Mouse (Mus musculus) cerebellum, postnatal 25 days (tissue): ENCODE data around the gene Wdr83os.
A peak's percentile ranks its signal among the peaks of the same experiment; 100 is the strongest.
"Not testable (repeated sequence)": the region's sequence is repeated elsewhere in the genome, so short reads cannot be mapped to it uniquely, and the experiment has no call there.

Experiments used
- DNase-seq, 2 experiments: peaks; one replicate each; pipeline ENCODE4 v3.0.0; 2021; ENCODE audit warnings: mixed read lengths in 2 of 2

Wdr83os gene

GRCm38 (mm10) chr8:85073041-85073612, 7.4 kb upstream of the Wdr83os start:
- no peak for DNase-seq

- DNase-seq: no peak
Observed at GRCm38 (mm10) chr8:85074167-85074566, 6.4 kb upstream of the Wdr83os start.

- DNase-seq: no peak
Observed at GRCm38 (mm10) chr8:85074617-85075016, 5.9 kb upstream of the Wdr83os start.

GRCm38 (mm10) chr8:85076001-85076400, 4.5 kb upstream of the Wdr83os start:
- peak; percentile 63 to 78 for DNase-seq

- peak; percentile 77 to 86 for DNase-seq
Observed at GRCm38 (mm10) chr8:85076993-85077392, 3.5 kb upstream of the Wdr83os start.

GRCm38 (mm10) chr8:85080214-85080531, 367 bp upstream of the Wdr83os start:
- no peak for DNase-seq

- no peak for DNase-seq
Observed at GRCm38 (mm10) chr8:85081216-85081555, 646 bp downstream of the Wdr83os start, which contains the start of gene Wdr83. Gene Wdr83, minus strand, starts transcription at chr8:85081306.

- not testable (repeated sequence) for DNase-seq
Observed at GRCm38 (mm10) chr8:85082169-85082568, 1.6 kb downstream of the Wdr83os start.

GRCm38 (mm10) chr8:85083108-85083813, 2.7 kb downstream of the Wdr83os start, which contains the start of gene Man2b1:
Gene Man2b1, plus strand, starts transcription at chr8:85083270.
- peak; percentile 85 to 92 for DNase-seq

- no peak for DNase-seq
Observed at GRCm38 (mm10) chr8:85084633-85085032, 4.1 kb downstream of the Wdr83os start.

- no peak for DNase-seq
Observed at GRCm38 (mm10) chr8:85086238-85086637, 5.7 kb downstream of the Wdr83os start.

- no peak for DNase-seq
Observed at GRCm38 (mm10) chr8:85088771-85089170, 8.2 kb downstream of the Wdr83os start.

- DNase-seq: no peak
Observed at GRCm38 (mm10) chr8:85090856-85091255, 10.3 kb downstream of the Wdr83os start.

- DNase-seq: no peak
Observed at GRCm38 (mm10) chr8:85091526-85092090, 11.1 kb downstream of the Wdr83os start.

GRCm38 (mm10) chr8:85095051-85095450, 14.5 kb downstream of the Wdr83os start:
- DNase-seq: no peak

- DNase-seq: no peak
Observed at GRCm38 (mm10) chr8:85095566-85095965, 15.0 kb downstream of the Wdr83os start.

GRCm38 (mm10) chr8:85096196-85096595, 15.7 kb downstream of the Wdr83os start:
- no peak for DNase-seq

GRCm38 (mm10) chr8:85096850-85097249, 16.3 kb downstream of the Wdr83os start:
- DNase-seq: no peak

- no peak for DNase-seq
Observed at GRCm38 (mm10) chr8:85100076-85100665, 19.6 kb downstream of the Wdr83os start.

- DNase-seq: no peak
Observed at GRCm38 (mm10) chr8:85113241-85113640, 32.7 kb downstream of the Wdr83os start.

- DNase-seq: no peak
Observed at GRCm38 (mm10) chr8:85115501-85115900, 35.0 kb downstream of the Wdr83os start.

- no peak for DNase-seq
Observed at GRCm38 (mm10) chr8:85116984-85117383, 36.4 kb downstream of the Wdr83os start.

- peak; percentile 85 to 91 for DNase-seq
Observed at GRCm38 (mm10) chr8:85119052-85119981, 38.8 kb downstream of the Wdr83os start.
